Mouse (Mus musculus) brain, embryonic 14.5 days (tissue): ENCODE measurements around the gene Cant1.

Experiments
- CTCF ChIP-seq: fragments of 200-500 bp; IDR thresholded peaks from 2 replicates; pipeline ENCODE4 v1.5.1; 2012; ENCODE audit warnings: inconsistent platforms, mild to moderate bottlenecking, moderate library complexity, borderline replicate concordance; ENCODE audit not compliant: insufficient read depth, insufficient read length; ENCODE audit errors: extremely low read depth
- POLR2A ChIP-seq: fragments of 200-500 bp; IDR thresholded peaks from 2 replicates; pipeline ENCODE4 v1.6.1; 2012; ENCODE audit warnings: mild to moderate bottlenecking, inconsistent platforms, borderline replicate concordance; ENCODE audit not compliant: poor library complexity, insufficient read depth, insufficient read length, severe bottlenecking; ENCODE audit errors: extremely low read depth

DNA sequence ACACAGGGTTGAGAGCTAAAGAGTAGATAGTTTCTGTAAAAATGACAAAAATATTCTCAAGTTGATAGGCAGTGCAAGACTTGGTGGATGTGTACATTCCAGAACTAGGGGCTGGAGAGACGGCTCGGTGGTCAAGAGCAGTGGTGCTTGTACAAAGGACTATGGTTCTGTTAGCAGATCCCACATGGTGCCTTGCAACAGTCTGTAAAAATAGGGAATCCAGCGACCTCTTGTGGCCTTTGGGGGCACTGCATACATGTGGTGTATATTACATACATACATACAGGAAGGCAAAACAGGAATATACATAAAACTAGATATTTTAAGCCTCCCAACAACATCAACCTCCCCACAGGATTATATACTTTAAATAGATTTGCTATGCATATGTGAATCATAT, 50.6 kb downstream of the Cant1 start:
- TF ChIP-seq CTCF (peak; percentile 29; the same call in 1 of the 2 replicates), POLR2A (no peak)
